Mouse (Mus musculus) midbrain, embryonic 10.5 days (tissue): Measurements from ENCODE around the gene Synj2. TPM values are rescaled to one million over a fixed set of nuclear protein-coding genes. Genes with fewer than 3 reads are reported as not detected.

Experiments used
- polyA plus RNA-seq: library from polyadenylated mRNA; unstranded; fragments of >200 nt; fragmentation: Nextera tagmentation; extraction: Ambion mirVana; gene quantifications from 2 replicates; pipeline ENCODE4 v1.2.1, GENCODE M21; 2016

Gene Synj2
- polyA plus RNA-seq, 1 experiment from 2014 or later, result 0.88 TPM

Other genes starting within 250 kb of the Synj2 start
- gene Snx9, start 100.0 kb upstream of the Synj2 start, polyA plus RNA-seq, result 14.2 and 15.3 TPM in 2 replicates
- 7.0 and 7.5 TPM in 2 replicates for gene Serac1, start 138.5 kb downstream of the Synj2 start, polyA plus RNA-seq
- gene Gtf2h5, start 138.5 kb downstream of the Synj2 start, polyA plus RNA-seq, result 165 and 177 TPM in 2 replicates
- gene Tulp4, start 165.2 kb downstream of the Synj2 start, polyA plus RNA-seq, result 119 and 141 TPM in 2 replicates